Mouse (Mus musculus): ENCODE data around the gene Tmem235. TPM values are rescaled to one million over a fixed set of nuclear protein-coding genes. Genes with fewer than 3 reads are reported as not detected.

Gene Tmem235
- polyA plus RNA-seq, 1 experiment from 2014 or later, result not detected

- no peak for ATAC-seq (replicated peaks; ENCODE audit: insufficient number of reproducible peaks, insufficient read depth, low FRiP score, low read depth)
- Histone ChIP-seq H3K4me1 (replicated peaks) (peaks cover 46% of the 10 kb centered on the region), H3K27me3 (no peaks in the 10 kb centered on the region; the same call in 1 of the 2 replicates), H3K4me3 (no peak overlapping the region), H3K36me3 (no peaks in the 10 kb centered on the region), H3K4me2 (no peak overlapping the region), H3K9me3 (replicated peaks) (no peaks in the 10 kb centered on the region), H3K9ac (no peak overlapping the region), H3K27ac (0 out of 2 replicates have a peak overlapping the region, but pooled peaks have one; percentile 50)
- WGBS, result 67% methylated on average over 6 of the region's 6 CpGs
These were observed 20.4 kb downstream of the Tmem235 start for GRCm38 (mm10) chr11:117880977-117881358.

- H3K27me3 ChIP-seq, result no peaks in the 10 kb centered on the region; the same call in 1 of the 2 replicates
- no peak for ATAC-seq (replicated peaks; ENCODE audit: insufficient number of reproducible peaks, insufficient read depth, low FRiP score, low read depth)
- no peak overlapping the region for H3K4me3 ChIP-seq
- H3K4me2 ChIP-seq, result no peak overlapping the region
- 18% methylated on average over 8 of the region's 8 CpGs for WGBS
- H3K4me1 ChIP-seq (replicated peaks), result peaks cover 45% of the 10 kb centered on the region
- peak overlapping the region; percentile 50 for H3K27ac ChIP-seq
- H3K9me3 ChIP-seq (replicated peaks), result no peaks in the 10 kb centered on the region
- no peaks in the 10 kb centered on the region for H3K36me3 ChIP-seq
- no peak overlapping the region for H3K9ac ChIP-seq
These were observed 21.2 kb downstream of the Tmem235 start for GRCm38 (mm10) chr11:117881787-117882186.

- peaks cover 45% of the 10 kb centered on the region for H3K4me1 ChIP-seq (replicated peaks)
- no peaks in the 10 kb centered on the region for H3K36me3 ChIP-seq
- no peaks in the 10 kb centered on the region for H3K9me3 ChIP-seq (replicated peaks)
- WGBS, result 72% methylated on average over 1 of the region's 1 CpGs
- H3K4me2 ChIP-seq, result no peak overlapping the region
- no peak overlapping the region for H3K4me3 ChIP-seq
- peak overlapping the region; percentile 50 for H3K27ac ChIP-seq
- H3K9ac ChIP-seq, result no peak overlapping the region
- H3K27me3 ChIP-seq, result no peaks in the 10 kb centered on the region; the same call in 1 of the 2 replicates
- no peak for ATAC-seq (replicated peaks; ENCODE audit: insufficient number of reproducible peaks, insufficient read depth, low FRiP score, low read depth)
These were observed 21.7 kb downstream of the Tmem235 start for GRCm38 (mm10) chr11:117882208-117882607.

GRCm38 (mm10) chr11:117886000-117886399 lies 25.4 kb downstream of the Tmem235 start:
- H3K4me1 ChIP-seq (replicated peaks), result peaks cover 51% of the 10 kb centered on the region

GRCm38 (mm10) chr11:117888168-117888852 lies 27.8 kb downstream of the Tmem235 start:
- Histone ChIP-seq H3K27ac (no peak overlapping the region), H3K36me3 (no peaks in the 10 kb centered on the region), H3K9me3 (replicated peaks) (no peaks in the 10 kb centered on the region), H3K9ac (no peak overlapping the region), H3K4me1 (replicated peaks) (peaks cover 38% of the 10 kb centered on the region), H3K4me2 (peak overlapping the region; percentile 58), H3K4me3 (peak overlapping the region; percentile 27), H3K27me3 (peaks cover 24% of the 10 kb centered on the region)
- 38% methylated on average over 20 of the region's 20 CpGs for WGBS
- no peak for ATAC-seq (replicated peaks; ENCODE audit: insufficient number of reproducible peaks, insufficient read depth, low FRiP score, low read depth)

More at GRCm38 (mm10) chr11:117886000-117886399, 25.4 kb downstream of the Tmem235 start:
- Histone ChIP-seq H3K36me3 (no peaks in the 10 kb centered on the region), H3K4me2 (no peak overlapping the region), H3K4me3 (no peak overlapping the region), H3K9ac (no peak overlapping the region), H3K9me3 (replicated peaks) (no peaks in the 10 kb centered on the region), H3K27ac (no peak overlapping the region), H3K27me3 (peaks cover 19% of the 10 kb centered on the region)
- ATAC-seq (replicated peaks; ENCODE audit: insufficient number of reproducible peaks, insufficient read depth, low FRiP score, low read depth), result no peak
- WGBS, result 39% methylated on average over 5 of the region's 5 CpGs

- peak overlapping the region; percentile 27 for H3K4me3 ChIP-seq
- H3K9ac ChIP-seq, result peak overlapping the region; percentile 40
- H3K27me3 ChIP-seq, result peaks cover 24% of the 10 kb centered on the region
- peaks cover 38% of the 10 kb centered on the region for H3K4me1 ChIP-seq (replicated peaks)
- no peaks in the 10 kb centered on the region for H3K9me3 ChIP-seq (replicated peaks)
- H3K4me2 ChIP-seq, result peak overlapping the region; percentile 58
- 0 out of 2 replicates have a peak overlapping the region, but pooled peaks have one; percentile 3 for H3K27ac ChIP-seq
- ATAC-seq (replicated peaks; ENCODE audit: insufficient number of reproducible peaks, insufficient read depth, low FRiP score, low read depth), result no peak
- H3K36me3 ChIP-seq, result no peaks in the 10 kb centered on the region
- WGBS, result 11% methylated on average over 32 of the region's 33 CpGs
These were observed 28.6 kb downstream of the Tmem235 start for GRCm38 (mm10) chr11:117888853-117889822.

- H3K27me3 ChIP-seq, result peaks cover 24% of the 10 kb centered on the region
- ATAC-seq (replicated peaks; ENCODE audit: insufficient number of reproducible peaks, insufficient read depth, low FRiP score, low read depth), result no peak
- H3K27ac ChIP-seq, result peak overlapping the region; percentile 3; the same call in 1 of the 2 replicates
- H3K4me1 ChIP-seq (replicated peaks), result peaks cover 38% of the 10 kb centered on the region
- H3K9me3 ChIP-seq (replicated peaks), result no peaks in the 10 kb centered on the region
- peak overlapping the region; percentile 40; the same call in 1 of the 2 replicates for H3K9ac ChIP-seq
- H3K36me3 ChIP-seq, result no peaks in the 10 kb centered on the region
- H3K4me3 ChIP-seq, result 0 out of 2 replicates have a peak overlapping the region, but pooled peaks have one; percentile 27
- 31% methylated on average over 11 of the region's 11 CpGs for WGBS
- peak overlapping the region; percentile 58; the same call in 1 of the 2 replicates for H3K4me2 ChIP-seq
These were observed 29.4 kb downstream of the Tmem235 start for GRCm38 (mm10) chr11:117889887-117890340.

- no peak overlapping the region for H3K4me3 ChIP-seq
- no peak overlapping the region for H3K9ac ChIP-seq
- H3K36me3 ChIP-seq, result no peaks in the 10 kb centered on the region
- peaks cover 38% of the 10 kb centered on the region for H3K4me1 ChIP-seq (replicated peaks)
- ATAC-seq (replicated peaks; ENCODE audit: insufficient number of reproducible peaks, insufficient read depth, low FRiP score, low read depth), result peak; percentile 36; the same call in 1 of the 2 replicates
- no peaks in the 10 kb centered on the region for H3K9me3 ChIP-seq (replicated peaks)
- H3K27me3 ChIP-seq, result peaks cover 24% of the 10 kb centered on the region
- WGBS, result 28% methylated on average over 13 of the region's 13 CpGs
- no peak overlapping the region for H3K4me2 ChIP-seq
- no peak overlapping the region for H3K27ac ChIP-seq
These were observed 30.1 kb downstream of the Tmem235 start for GRCm38 (mm10) chr11:117890519-117891282.

- Histone ChIP-seq H3K36me3 (no peaks in the 10 kb centered on the region), H3K27me3 (peaks cover 24% of the 10 kb centered on the region), H3K27ac (no peak overlapping the region), H3K9me3 (replicated peaks) (no peaks in the 10 kb centered on the region), H3K4me1 (replicated peaks) (peaks cover 37% of the 10 kb centered on the region), H3K4me3 (no peak overlapping the region), H3K9ac (no peak overlapping the region), H3K4me2 (no peak overlapping the region)
- no peak for ATAC-seq (replicated peaks; ENCODE audit: insufficient number of reproducible peaks, insufficient read depth, low FRiP score, low read depth)
- WGBS, result 77% methylated on average over 19 of the region's 19 CpGs
These were observed 31.1 kb downstream of the Tmem235 start for GRCm38 (mm10) chr11:117891581-117892175.

GRCm38 (mm10) chr11:117892199-117892598 lies 31.6 kb downstream of the Tmem235 start:
- no peak for ATAC-seq (replicated peaks; ENCODE audit: insufficient number of reproducible peaks, insufficient read depth, low FRiP score, low read depth)
- peaks cover 24% of the 10 kb centered on the region for H3K27me3 ChIP-seq
- no peaks in the 10 kb centered on the region for H3K9me3 ChIP-seq (replicated peaks)
- H3K4me3 ChIP-seq, result no peak overlapping the region
- H3K36me3 ChIP-seq, result no peaks in the 10 kb centered on the region
- H3K4me2 ChIP-seq, result no peak overlapping the region
- H3K27ac ChIP-seq, result no peak overlapping the region
- 63% methylated on average over 6 of the region's 6 CpGs for WGBS
- H3K9ac ChIP-seq, result no peak overlapping the region
- peaks cover 38% of the 10 kb centered on the region for H3K4me1 ChIP-seq (replicated peaks)

Data from heart, embryonic 15.5 days (tissue).